Mouse (Mus musculus) testis, adult 2 months (tissue): ENCODE measurements at regions not wholly inside any gene's neighbourhood (a gene's known extent, or its start where the extent isn't known, plus 50 kb on each side); places are given as distances from the start of the nearest gene placed in this dataset.

Experiments used
- CTCF ChIP-seq: fragments of 200-500 bp; IDR thresholded peaks from 2 replicates; pipeline ENCODE4 v1.5.1; 2012; ENCODE audit warnings: low read depth, mild to moderate bottlenecking, inconsistent platforms, low read length, moderate library complexity; ENCODE audit not compliant: control insufficient read depth, insufficient read depth, insufficient replicate concordance
- POLR2A ChIP-seq: fragments of 200-500 bp; IDR thresholded peaks from 2 replicates; pipeline ENCODE4 v1.6.1; 2012; ENCODE audit warnings: low read depth, mild to moderate bottlenecking, inconsistent platforms, low read length, moderate library complexity; ENCODE audit not compliant: control insufficient read depth

- no peak for TF ChIP-seq POLR2A
- no peak for TF ChIP-seq CTCF
These were observed 164.7 kb downstream of the Pah start for GRCm38 (mm10) chr10:87686311-87686710.
